Mouse (Mus musculus): Measurements from ENCODE around the gene Ifi35. TPM values are rescaled to one million over a fixed set of nuclear protein-coding genes. Genes with fewer than 3 reads are reported as not detected.

Gene Ifi35
- polyA plus RNA-seq, 1 experiment: 1.6 TPM

DNA sequence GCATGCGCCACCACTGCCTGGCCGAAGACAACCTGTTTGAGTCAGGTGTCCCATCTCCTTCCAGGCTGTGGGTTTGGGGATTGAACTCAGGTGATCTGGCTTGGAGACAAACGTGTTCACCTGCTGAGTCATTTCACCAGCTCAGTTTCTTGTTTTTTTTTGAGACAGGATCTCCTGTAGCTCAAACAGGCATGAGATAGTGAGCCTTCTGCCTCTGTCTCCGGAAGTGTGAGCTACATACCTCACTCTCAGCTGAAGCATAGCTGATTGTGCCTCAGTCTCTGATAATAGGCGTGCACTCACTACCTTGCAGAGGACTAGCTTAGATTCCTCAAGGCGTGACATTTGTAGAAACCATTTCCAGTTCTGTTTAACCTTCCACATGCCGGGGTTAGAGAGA is 36.6 kb downstream of the Ifi35 start:
- Histone ChIP-seq H3K36me3 (ENCODE audit: control insufficient read depth) (peaks cover 38% of the 10 kb centered on the region), H3K4me1 (ENCODE audit: control insufficient read depth) (peaks cover 47% of the 10 kb centered on the region), H3K9me3 (ENCODE audit: control insufficient read depth, low read length) (no peaks in the 10 kb centered on the region), H3K27me3 (ENCODE audit: control insufficient read depth) (no peaks in the 10 kb centered on the region), H3K4me3 (replicated peaks) (no peak overlapping the region)
- TF ChIP-seq GATA1 (IDR thresholded peaks at IDR 0.05; ENCODE audit: low read length) (no peak), TAL1 (IDR thresholded peaks at IDR 0.05; ENCODE audit: low read length) (no peak)

DNA sequence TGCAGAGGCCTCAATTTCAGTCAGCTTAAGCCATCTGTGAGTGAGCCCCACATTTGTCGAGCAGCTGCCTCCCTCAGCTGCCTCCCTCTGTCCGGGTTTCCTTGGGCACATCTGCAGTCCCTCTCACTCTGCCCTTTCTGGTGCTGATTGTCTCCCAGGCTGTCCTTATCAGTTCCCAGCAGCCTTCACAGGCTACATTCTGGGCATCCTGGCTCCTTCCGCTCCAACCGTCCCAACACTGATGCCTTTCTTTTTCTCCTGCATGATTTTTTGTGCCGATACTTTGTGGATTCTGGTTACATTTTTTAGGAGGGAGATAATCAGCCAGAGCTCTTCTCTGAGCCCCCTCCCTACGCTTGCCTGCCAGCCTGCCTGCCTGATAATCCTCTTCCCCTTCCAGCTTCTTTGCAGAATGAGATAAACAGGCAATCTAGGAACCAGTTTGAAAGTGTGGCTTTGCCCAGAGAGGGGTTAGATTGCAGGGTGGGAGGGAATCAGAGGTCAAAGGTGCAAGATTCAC is 37.4 kb downstream of the Ifi35 start:
- Histone ChIP-seq H3K4me1 (ENCODE audit: control insufficient read depth) (peaks cover 46% of the 10 kb centered on the region), H3K36me3 (ENCODE audit: control insufficient read depth) (peaks cover 46% of the 10 kb centered on the region), H3K4me3 (replicated peaks) (peak overlapping the region; percentile 34), H3K9me3 (ENCODE audit: control insufficient read depth, low read length) (no peaks in the 10 kb centered on the region), H3K27me3 (ENCODE audit: control insufficient read depth) (no peaks in the 10 kb centered on the region)
- TF ChIP-seq TAL1 (IDR thresholded peaks at IDR 0.05; ENCODE audit: low read length) (peak; percentile 85), GATA1 (IDR thresholded peaks at IDR 0.05; ENCODE audit: low read length) (peak; percentile 81)

DNA sequence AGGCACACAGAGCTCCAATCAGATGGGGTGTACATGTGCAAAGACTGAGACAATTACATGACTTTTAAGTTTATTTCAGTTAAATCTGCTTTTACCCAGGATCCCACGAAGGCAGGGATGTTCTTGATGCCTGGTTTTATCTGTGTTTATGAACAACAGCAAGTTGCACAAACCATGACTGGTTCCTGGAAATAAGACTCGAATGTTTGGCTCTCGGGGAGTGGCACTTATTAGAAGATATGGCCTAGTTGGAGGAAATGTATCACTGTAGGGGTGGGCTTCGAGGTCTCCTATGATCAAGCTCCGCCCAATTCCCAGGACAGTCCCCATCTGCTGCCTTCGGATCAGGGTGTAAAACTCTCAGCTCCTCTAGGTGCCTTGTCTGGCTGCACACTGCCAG is 37.9 kb downstream of the Ifi35 start:
- peaks cover 52% of the 10 kb centered on the region for H3K36me3 ChIP-seq (ENCODE audit: control insufficient read depth)
- TF ChIP-seq TAL1 (IDR thresholded peaks at IDR 0.05; ENCODE audit: low read length) (no peak), GATA1 (IDR thresholded peaks at IDR 0.05; ENCODE audit: low read length) (no peak)
- no peak overlapping the region for H3K4me3 ChIP-seq (replicated peaks)
- H3K27me3 ChIP-seq (ENCODE audit: control insufficient read depth): no peaks in the 10 kb centered on the region
- H3K9me3 ChIP-seq (ENCODE audit: control insufficient read depth, low read length): no peaks in the 10 kb centered on the region
- H3K4me1 ChIP-seq (ENCODE audit: control insufficient read depth): peaks cover 41% of the 10 kb centered on the region

DNA sequence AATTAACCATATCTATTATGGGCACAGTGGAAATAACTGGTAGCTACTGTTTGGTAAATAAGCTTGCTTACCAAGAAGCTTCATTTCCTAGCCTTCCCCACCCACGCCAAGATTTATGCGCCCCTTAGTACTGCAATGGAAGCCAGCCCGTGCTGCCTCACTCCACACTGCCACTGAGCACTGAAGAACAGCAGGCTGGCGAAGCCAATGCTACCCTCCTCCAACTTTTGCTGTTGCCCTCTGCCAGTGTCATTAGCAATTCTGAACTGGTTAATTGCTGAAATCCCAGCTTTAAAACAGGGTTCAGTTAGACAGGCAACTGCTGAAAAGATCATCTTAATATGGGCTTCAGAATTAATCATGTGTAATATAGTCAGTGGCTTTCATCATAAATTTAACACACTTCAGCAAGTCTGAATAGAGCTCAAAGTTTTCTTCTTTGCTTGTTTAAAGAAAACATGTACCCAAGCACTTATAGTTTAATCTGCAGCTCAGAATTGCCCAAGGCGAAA is 58.1 kb downstream of the Ifi35 start:
- peaks cover 6% of the 10 kb centered on the region; the same call in 1 of the 2 replicates for H3K4me1 ChIP-seq (ENCODE audit: control insufficient read depth)
- H3K27me3 ChIP-seq (ENCODE audit: control insufficient read depth): no peaks in the 10 kb centered on the region
- H3K36me3 ChIP-seq (ENCODE audit: control insufficient read depth): peaks cover 99% of the 10 kb centered on the region
- TF ChIP-seq GATA1 (IDR thresholded peaks at IDR 0.05; ENCODE audit: low read length): no peak
- no peak for TF ChIP-seq TAL1 (IDR thresholded peaks at IDR 0.05; ENCODE audit: low read length)
- H3K4me3 ChIP-seq (replicated peaks): no peak overlapping the region
- no peaks in the 10 kb centered on the region for H3K9me3 ChIP-seq (ENCODE audit: control insufficient read depth, low read length)

DNA sequence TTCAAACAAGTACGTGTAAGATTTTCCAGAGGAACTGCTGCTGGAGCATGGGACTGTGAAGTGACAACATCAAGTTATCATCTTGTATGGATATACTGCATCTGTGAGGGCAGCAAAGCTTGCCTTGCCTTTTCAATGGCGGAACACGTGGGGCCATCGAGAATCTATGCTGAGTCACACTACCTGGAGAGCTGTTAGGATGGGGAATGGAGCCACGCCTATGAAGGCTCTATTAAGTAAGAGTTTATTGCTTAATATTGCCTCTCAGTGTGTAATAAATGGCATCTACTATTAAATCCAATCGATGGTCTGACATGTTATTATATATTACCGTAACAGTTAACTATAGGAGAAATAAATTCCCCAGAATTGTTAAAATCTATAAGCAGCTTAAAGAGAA is 58.9 kb downstream of the Ifi35 start:
- Histone ChIP-seq H3K4me1 (ENCODE audit: control insufficient read depth) (peaks cover 6% of the 10 kb centered on the region; the same call in 1 of the 2 replicates), H3K27me3 (ENCODE audit: control insufficient read depth) (no peaks in the 10 kb centered on the region), H3K4me3 (replicated peaks) (no peak overlapping the region), H3K36me3 (ENCODE audit: control insufficient read depth) (peaks cover 99% of the 10 kb centered on the region), H3K9me3 (ENCODE audit: control insufficient read depth, low read length) (no peaks in the 10 kb centered on the region)
- TF ChIP-seq GATA1 (IDR thresholded peaks at IDR 0.05; ENCODE audit: low read length): no peak
- no peak for TF ChIP-seq TAL1 (IDR thresholded peaks at IDR 0.05; ENCODE audit: low read length)

Other genes starting within 250 kb of the Ifi35 start
- 0.71 and 0.74 TPM in 2 replicates for gene Ezh1, start 221.9 kb upstream of the Ifi35 start, polyA plus RNA-seq (2012)
- 0.07 and 0.09 TPM in 2 replicates for gene Ramp2, start 202.4 kb upstream of the Ifi35 start, polyA plus RNA-seq (2012)
- 16.1 and 19.2 TPM in 2 replicates for gene Vps25, start 194.7 kb upstream of the Ifi35 start, polyA plus RNA-seq (2012)
- 14.8 and 19.5 TPM in 2 replicates for gene Wnk4, start 187.8 kb upstream of the Ifi35 start, polyA plus RNA-seq (2012)
- gene Cntd1, start 169.4 kb upstream of the Ifi35 start, polyA plus RNA-seq (2012): 0.02 TPM in 1 of 2 replicates, not detected in the other
- 2.2 and 4.5 TPM in 2 replicates for gene Coa3, start 169.3 kb upstream of the Ifi35 start, polyA plus RNA-seq (2012)
- gene Becn1, start 146.1 kb upstream of the Ifi35 start, polyA plus RNA-seq (2012): 17.9 and 19.6 TPM in 2 replicates
- 22.5 and 26.2 TPM in 2 replicates for gene Psme3, start 132.2 kb upstream of the Ifi35 start, polyA plus RNA-seq (2012)
- gene Aoc2, start 123.3 kb upstream of the Ifi35 start, polyA plus RNA-seq (2012): 1.9 and 2.8 TPM in 2 replicates
- gene Aoc3, start 117.8 kb upstream of the Ifi35 start, polyA plus RNA-seq (2012): 0.02 and 0.06 TPM in 2 replicates
- not detected in 2 replicates for gene G6pc, start 80.8 kb upstream of the Ifi35 start, polyA plus RNA-seq (2012)
- 2.9 and 3.7 TPM in 2 replicates for gene Aarsd1, start 30.8 kb upstream of the Ifi35 start, polyA plus RNA-seq (2012)
- gene Gm27029, start 23.6 kb upstream of the Ifi35 start, polyA plus RNA-seq (2012): 3.6 and 3.7 TPM in 2 replicates
- 0.20 and 0.24 TPM in 2 replicates for gene Rundc1, start 23.3 kb upstream of the Ifi35 start, polyA plus RNA-seq (2012)
- not detected in 2 replicates for gene Ptges3l, start 23.1 kb upstream of the Ifi35 start, polyA plus RNA-seq (2012)
- 28.9 and 48.8 TPM in 2 replicates for gene Rpl27, start 6.1 kb upstream of the Ifi35 start, polyA plus RNA-seq (2012)
- 0.09 and 0.16 TPM in 2 replicates for gene Rnd2, start 16.6 kb downstream of the Ifi35 start, polyA plus RNA-seq (2012)
- 0.69 and 0.80 TPM in 2 replicates for gene Vat1, start 17.8 kb downstream of the Ifi35 start, polyA plus RNA-seq (2012)
- gene Brca1, start 103.5 kb downstream of the Ifi35 start, polyA plus RNA-seq (2012): 0.40 and 0.44 TPM in 2 replicates
- 2.0 and 5.3 TPM in 2 replicates for gene Nbr1, start 103.7 kb downstream of the Ifi35 start, polyA plus RNA-seq (2012)
- 0.05 TPM in 1 of 2 replicates, not detected in the other for gene Tmem106a, start 133.8 kb downstream of the Ifi35 start, polyA plus RNA-seq (2012)
- not detected in 2 replicates for gene Gm11634, start 150.8 kb downstream of the Ifi35 start, polyA plus RNA-seq (2012)
- gene Rdm1, start 178.8 kb downstream of the Ifi35 start, polyA plus RNA-seq (2012): 1.4 and 2.2 TPM in 2 replicates
- 0.04 and 0.13 TPM in 2 replicates for gene Arl4d, start 217.1 kb downstream of the Ifi35 start, polyA plus RNA-seq (2012)